Mouse (Mus musculus): ENCODE data around the gene Olfr1358.

DNA sequence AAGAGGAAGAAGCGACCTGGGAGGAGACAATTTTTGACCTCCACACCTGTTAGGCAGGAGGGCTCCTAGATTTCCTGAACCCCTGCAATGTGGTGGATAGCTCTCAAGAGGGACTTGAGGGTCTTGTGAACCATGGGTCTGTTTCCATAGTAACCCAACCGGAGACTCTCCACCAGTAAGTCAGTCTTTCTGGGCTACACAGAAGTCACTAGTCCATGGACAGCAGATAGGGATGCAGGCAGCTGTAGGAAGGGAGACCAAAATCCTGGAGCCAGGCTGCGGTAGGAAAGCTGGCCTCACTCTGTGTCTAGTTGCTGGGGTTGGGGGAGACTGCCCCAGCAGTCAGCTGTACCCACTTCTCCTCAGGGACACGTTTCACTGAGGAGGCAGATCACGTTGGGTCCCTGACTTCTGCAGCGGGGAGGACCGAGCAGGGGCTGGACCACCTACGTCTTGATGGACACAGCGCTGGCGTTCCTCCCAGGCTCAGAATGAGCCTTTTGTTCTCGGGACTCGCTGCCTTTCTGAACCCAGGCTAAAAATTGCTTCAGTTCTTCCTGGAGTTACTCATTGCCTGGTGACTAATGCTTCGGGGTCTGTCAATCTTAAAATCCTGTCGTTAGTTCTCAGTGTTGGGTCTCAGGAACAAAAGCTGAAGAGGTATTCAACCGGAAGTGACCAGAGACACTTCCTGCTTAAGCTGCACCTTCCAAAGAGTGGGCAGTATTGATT, 46.5 kb upstream of the Olfr1358 start:
- TF ChIP-seq CTCF (IDR thresholded peaks at IDR 0.05; ENCODE audit: extremely low read depth, insufficient read length, insufficient replicate concordance, low read depth, low read length) = no peak
- TF ChIP-seq POLR2A (IDR thresholded peaks at IDR 0.05; ENCODE audit: low read depth, low read length) = no peak
